Mouse (Mus musculus): ENCODE measurements around the gene Ror1. TPM values are rescaled to one million over a fixed set of nuclear protein-coding genes. Genes with fewer than 3 reads are reported as not detected.

Gene Ror1
- total RNA-seq, 2 experiments from 2014 or later = 5.3 to 5.8 TPM

DNA sequence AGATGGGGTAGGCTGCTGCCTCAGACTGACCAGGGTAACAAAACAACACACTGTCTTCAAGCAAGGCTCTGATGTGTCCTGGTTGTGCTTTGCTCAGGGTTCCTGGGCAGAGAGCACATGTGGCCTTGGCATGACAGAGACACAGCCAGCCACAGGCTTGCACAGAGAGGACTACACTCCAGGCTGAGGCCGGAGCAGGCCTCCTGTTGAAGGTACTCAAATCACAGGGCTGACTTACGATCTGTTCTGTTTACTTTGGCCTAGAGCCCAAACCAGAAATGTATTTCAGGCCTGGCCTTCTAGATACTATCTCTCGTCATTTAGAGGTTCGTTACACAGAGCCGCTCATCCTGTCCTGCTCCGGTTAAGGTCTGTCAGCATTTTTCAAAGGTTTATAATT lies 226.2 kb downstream of the Ror1 start:
- DNase-seq = no peak

DNA sequence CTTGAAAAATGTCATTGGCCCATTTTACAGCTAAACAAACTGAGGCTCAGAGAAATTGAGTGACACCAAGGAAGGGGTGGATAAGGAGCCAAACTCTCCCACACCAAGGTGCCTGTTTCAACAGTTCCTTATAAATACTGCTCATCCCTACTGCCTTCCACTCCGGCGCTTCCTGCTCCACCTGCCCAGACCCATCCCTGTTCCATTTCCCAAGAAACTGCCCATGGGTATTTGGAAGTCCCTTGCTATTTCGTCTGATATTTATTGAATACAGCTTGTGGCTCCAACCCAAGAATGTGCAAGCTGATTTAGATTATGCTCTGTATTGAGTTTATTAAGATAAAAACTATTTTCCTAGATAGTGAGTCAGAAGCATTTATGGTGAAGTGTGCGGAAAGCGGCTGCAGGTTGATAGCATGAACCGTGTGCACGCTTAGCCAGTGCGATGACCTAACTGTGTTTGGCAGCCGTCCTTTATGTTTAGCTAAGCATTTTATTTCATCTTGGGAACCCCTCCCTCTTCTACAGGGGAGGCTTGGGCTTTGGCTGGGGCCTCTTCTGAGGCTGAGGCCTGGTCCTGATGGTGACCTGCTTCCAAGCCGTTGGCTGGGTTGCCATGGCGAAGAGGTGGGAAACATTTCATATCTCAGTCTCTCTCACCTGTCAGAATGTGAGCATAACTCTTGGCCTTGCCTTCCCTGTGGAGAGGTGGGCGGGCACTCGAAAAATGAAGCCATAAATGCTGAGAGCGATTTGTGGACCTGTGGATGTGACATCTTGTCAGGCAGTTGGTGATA lies 229.3 kb downstream of the Ror1 start:
- no peak for DNase-seq

DNA sequence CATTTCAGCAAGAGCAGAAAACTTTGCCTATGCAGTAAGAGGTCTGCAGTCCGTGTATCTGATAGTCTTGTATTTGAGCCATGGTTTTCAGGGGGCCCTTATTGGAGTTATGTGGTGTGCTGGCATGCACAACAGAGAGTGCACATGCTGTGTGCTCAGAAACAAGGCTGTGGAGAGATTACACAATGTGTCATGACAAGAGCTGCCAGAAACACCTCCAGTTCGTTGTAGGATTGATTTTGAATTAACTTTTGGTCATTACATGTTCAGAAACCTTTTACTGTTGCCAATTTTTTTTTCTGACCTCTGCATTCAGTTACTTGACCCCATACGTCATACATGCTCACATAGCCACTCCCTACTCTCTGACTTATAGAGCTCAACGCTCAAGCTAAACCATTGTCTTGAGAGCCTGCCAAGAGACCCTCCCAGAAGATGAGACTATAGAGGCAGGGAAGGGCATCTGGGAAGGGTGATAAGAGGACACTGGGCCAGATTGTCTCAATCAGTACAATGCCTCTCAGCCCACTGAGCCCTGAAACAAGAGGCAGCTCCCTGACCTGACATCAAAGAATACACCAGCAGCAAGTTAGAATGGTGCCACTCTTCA lies 232.9 kb downstream of the Ror1 start:
- DNase-seq = no peak

DNA sequence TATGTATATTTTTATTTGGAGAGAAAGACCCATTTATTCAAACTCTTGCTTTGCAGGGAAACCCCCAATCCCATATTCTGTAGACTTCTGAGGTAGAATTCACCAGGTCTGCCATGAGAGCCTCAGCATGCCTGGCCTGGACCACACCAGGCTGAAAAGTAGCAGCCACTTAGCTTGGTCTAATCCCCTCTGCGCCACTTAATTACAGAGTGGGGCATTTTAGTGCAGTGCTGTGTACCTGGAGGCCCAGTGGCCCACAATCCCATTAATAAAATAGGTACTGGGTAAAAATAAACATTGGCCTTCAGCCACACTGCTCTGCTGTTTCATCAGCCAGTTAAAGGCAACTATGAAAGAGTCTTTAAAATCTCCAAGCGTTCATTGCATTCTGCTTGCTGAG lies 239.6 kb downstream of the Ror1 start:
- DNase-seq = no peak

DNA sequence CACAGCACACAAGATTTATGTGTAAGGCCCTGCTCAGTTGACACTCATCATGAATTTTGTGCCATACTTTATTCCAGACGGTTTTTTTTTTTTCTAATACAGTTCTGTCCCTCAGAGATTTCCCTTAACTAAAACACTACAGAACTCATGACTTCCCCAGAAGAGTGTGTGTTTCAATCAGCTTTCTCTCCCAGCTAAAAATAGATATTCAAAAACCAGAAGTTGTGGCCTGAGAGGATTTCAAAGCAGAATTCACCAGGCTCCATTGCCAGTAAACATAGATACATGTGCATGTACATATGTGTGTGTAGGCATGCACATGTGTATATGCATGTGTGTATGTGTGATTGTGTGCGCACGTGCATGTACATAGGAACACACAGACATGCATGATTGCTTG lies 252.2 kb downstream of the Ror1 start:
- DNase-seq = no peak

DNA sequence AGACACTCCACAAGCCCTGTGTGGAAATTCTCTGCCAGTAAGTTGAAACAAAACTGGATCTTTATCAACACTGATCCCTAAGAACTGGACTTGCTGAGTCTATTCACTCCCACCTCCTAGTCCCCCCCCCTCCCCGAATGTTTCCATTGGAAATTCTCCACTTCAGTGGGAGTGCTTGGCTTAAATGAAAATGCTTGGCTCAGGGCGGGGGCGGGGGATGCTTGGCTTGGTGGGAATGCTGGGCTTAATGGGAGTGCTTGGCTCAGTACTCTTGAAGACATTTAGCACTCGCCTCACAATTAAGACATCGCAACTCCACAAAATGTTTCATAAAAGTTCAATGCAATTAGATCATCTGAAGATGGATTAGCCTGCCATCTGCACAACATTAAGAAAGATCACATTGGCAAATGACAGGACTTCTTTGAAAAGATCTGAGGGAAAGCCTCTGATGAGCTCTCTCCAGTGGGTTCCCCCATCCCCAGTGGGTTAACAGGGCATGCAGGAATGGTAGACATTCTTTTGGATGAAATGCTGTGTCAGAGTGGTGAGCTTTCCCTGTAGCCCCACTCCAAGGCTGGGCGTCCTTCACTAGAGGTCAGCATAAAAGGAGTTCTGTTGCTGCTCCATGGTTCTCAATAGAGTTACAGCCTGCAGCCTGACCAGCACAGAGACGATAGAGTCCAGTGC lies 254.7 kb downstream of the Ror1 start:
- DNase-seq = no peak

DNA sequence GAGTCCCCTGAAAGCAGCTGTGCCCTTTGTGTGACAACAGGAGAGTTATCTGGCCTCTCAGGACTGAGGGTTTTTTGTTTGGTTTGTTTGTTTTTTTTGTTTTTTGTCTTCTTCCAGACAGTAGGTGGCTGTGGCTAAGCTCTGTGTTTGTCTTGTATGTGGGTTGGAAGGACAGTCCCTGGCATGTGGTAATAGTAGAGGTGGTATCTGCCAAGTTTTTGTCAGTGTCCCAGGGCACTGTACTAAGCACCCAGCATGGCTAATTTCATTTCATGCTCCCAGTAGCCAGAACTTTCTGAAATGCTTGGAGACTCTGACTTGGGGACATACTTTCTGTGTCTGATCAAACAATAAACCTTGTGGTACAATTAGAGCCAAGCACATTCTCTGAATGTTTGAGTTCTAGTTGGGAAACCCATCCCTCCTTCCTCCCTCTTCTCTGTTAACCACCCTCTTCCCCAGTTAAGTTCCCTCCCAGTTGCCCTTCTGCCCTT lies 256.3 kb downstream of the Ror1 start:
- DNase-seq = no peak

DNA sequence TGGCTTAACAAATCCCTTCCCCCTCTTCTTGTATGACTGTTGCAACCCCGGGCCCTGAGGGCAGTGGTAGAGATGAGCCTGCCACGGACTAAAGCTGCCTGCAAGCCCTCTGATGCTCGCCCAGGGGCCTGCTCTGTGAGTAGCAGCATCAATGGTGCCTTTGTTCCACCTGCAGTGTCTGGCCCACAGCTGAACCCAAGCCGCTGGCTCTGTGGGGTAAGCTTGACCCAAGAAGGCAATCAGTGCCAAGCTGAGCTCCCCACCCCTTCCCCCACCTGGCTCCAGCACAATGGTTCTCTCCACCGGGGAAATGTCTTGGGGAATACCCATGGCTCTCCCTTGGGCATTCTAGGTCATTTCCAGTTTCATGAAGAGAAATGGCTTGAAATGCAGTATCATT lies 260.0 kb downstream of the Ror1 start:
- no peak for DNase-seq

DNA sequence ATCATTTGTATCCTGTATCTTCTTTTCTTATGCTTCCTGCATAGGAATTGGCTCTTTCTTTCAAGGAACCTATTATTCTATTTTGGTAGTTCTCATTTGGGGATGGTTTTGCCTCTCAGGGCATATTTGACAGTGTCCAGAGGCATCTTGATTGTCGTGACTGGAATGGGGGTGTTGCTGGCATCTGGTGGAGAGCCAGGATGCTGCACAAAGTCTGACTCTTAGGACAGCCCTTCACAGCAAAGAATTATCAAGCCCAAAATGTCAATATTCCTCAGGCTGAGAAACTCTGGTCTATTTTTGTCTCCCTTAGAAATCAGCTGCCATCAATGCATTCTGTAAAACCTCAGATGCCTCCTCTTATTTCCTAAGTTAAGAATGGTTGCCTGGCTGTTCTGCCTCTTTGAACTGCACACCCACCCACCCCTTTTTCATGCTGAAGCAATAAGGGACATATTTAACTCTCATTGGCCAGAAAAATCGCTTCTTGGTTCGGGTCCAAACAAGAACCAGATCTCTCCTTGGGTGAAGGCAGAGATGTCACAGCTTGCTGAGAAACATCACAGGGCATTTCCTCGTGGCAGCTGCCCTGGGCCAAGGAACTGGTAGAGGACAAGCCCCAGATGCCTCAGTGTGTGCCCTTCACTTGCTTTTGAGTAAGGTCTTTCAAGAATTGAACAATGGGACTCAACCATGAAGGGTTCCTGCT lies 262.4 kb downstream of the Ror1 start:
- DNase-seq = no peak

DNA sequence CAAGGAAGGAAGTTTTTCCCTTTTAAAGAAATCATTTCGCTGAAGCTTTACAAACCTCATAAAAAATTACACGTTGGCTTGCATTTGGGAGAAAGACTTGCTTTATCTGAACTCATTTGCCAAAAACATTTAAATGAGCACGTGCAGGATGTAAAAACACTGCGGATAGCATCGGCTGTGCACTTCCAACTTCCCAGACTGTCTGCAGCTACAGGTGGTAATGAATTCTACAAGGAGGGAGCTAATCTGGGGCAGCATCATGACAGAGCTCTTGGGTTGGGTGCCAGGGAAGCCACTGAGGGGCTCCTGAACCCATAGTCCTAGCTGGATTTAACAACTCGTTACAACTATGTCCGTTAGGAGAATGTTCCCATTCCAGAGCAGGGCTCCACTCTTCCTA lies 268.1 kb downstream of the Ror1 start:
- DNase-seq = no peak

DNA sequence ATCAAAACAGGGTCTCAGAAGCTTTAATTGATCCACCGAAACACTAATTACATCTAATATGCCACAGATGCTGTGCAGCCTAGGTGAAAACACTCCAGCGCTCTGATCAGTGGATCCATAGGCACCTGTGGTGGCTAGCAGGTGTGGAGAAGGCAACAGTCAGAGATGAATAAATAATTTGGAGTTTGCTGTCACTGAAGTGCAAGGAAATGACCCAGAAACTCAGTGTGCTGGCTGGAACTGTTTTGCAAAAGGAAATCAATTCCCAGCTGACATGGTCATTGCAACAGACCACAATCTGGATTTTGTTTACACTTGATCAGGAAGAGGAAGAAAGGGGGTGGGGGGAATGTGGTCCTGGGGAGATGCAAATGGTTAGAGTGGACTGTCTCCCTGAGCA lies 273.1 kb downstream of the Ror1 start:
- DNase-seq = no peak

DNA sequence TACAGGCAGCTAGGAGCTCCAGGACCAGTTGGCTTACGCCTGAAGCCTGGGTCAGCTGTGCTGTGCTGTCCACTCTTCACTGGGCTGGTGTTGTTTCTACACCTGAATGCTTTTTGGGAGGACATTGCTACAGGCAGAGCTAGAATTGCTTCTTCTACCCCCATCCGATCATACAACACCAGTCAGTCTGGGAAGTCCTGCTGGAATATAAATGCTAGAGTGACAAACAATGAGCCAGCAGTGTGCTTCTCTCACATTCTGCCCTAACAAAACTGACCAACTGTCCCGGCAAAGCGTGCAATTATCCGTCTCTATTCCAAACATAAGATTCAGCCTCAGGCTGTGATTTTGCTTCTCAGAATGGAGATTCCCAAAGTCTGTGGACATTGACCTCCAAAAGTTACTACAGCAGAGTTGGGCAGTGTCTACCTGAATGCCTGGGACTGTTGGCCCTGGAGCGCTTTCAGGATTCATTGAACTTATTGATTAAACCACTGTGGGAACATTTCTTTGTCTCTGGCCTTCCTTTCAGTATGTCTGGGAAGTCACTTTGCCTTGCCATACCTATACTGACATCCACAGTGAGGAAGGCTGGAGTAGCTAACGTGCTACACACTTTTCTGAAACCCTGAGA lies 274.1 kb downstream of the Ror1 start:
- no peak for DNase-seq

DNA sequence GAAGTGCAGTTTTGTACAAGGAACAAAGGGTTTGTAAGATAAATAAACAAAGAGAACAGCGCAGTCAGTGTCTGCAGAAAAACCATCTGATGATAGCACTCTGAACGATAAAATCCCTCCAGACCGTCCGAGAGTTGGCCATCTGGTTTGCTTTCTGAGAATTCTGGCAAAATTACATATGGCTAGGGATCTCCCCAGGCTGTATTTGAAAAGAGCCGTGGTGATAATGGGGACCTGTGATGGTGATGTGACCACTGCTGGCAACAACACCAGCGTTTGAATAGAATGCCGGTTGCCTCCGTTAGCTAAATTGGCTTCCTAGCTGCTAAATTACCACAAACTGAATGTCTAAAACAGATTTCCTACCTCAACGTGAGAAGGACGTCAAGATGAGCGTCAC lies 277.2 kb downstream of the Ror1 start:
- no peak for DNase-seq

DNA sequence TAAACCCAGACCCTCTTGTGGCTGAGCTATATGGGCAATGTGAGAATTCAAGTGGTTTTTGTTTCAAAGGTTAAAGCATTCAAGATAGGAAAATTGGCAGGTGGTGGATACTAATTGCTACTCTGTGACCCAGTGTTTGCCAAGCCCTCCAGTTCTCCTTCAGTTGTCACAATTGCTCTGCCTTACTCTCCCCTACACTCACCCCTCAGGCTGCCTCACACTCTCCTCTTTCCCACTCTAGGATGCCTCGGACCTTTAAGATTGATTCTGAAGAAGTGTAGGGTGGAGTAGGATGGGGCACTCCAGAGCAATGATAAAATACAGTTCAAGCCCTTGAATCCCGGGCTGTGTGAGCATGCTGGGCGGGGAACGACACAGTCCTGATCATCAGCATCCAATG lies 278.2 kb downstream of the Ror1 start:
- no peak for DNase-seq

DNA sequence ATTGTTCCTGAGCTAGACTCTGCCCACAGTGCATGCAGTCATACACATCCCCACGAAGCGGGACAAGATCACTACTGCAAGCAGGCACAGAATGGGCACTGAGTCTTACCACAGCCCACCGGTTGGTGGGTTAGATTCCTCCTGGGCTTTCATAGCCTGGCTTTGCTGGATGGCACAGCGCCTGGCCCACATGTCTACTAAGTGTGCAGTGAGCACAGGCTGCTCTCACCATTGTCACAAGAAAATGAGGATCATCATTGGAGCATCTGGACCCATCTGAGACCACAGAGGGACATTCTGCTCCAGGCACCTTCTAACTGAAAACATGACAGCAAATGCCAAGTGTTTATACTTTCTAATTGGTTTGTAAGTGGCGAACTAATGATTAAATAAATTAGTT lies 279.7 kb downstream of the Ror1 start:
- no peak for DNase-seq

DNA sequence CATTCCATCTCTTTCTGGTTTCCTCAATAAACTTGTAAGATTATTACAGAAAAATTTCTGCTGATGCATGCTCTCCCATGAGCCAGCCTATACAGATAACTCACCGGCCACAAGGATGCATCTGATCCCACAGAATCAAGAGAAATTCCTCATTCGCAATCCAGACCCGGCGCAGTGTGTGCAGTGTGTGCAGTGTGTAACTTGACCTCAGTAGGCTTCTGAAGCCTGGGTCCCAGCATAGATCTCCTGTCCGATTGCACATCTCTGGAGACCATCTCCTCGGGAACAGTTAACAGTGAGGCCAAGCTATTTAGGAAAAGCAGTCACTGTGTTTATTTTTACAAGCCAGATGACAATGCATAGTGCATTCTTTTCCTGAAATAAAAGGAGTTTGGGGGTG lies 280.6 kb downstream of the Ror1 start:
- DNase-seq = no peak

DNA sequence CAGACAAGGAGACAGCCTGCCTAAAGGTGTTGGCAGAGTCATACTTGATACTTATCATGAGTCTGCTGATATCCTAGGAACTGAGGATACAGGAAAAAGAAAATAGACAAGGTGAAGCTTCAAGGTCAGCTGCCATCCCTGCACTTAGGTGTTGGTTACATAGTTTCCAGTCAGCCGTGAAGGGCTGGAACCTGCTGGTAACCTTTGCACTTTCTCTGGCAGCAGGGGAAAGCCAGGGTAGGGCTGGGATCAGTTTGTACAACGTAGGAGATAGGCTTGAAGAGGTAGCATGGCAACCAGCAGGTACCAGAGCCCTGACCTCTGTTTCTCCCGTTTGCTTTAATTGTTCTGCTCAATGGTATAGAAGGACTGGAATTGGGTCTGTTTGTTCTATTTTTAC lies 281.6 kb downstream of the Ror1 start:
- DNase-seq = no peak

DNA sequence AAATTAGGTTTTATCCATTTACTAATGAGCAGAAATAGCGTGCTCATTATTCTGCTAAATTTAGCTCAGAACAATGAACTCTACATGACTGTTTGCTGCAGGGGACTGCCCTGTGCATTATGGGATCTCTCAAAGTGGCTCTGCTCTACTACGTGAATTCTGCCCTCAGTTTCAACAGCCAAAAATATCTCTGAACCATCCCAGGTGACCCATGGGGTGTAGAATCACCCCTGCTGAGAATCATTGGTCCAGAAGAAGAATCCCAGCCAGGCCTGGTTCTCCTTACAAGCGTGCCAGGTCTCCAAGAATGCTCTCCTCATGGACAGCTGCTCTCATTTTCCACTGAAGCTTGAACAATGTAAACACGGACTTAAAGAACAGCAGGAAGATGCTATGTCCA lies 282.4 kb downstream of the Ror1 start:
- DNase-seq = no peak

DNA sequence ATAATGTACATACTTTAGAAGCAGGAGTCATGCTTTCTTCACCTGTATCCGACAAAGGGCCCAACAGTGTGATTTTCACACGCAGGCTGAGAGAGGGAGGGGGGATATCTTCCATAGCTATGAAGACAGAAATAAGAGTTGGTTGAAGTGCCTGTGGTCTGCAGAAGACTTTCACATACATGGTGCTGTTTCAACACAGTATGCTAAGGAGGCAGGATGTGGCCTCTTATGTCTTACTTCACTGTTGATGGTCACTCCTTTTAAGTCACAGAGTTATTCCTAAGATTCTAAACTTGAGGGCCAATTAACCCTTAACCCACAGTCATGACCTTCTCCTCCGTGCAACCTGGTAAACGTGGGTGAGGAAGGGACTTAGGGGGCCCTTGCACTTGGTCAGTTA lies 286.2 kb downstream of the Ror1 start:
- no peak for DNase-seq

DNA sequence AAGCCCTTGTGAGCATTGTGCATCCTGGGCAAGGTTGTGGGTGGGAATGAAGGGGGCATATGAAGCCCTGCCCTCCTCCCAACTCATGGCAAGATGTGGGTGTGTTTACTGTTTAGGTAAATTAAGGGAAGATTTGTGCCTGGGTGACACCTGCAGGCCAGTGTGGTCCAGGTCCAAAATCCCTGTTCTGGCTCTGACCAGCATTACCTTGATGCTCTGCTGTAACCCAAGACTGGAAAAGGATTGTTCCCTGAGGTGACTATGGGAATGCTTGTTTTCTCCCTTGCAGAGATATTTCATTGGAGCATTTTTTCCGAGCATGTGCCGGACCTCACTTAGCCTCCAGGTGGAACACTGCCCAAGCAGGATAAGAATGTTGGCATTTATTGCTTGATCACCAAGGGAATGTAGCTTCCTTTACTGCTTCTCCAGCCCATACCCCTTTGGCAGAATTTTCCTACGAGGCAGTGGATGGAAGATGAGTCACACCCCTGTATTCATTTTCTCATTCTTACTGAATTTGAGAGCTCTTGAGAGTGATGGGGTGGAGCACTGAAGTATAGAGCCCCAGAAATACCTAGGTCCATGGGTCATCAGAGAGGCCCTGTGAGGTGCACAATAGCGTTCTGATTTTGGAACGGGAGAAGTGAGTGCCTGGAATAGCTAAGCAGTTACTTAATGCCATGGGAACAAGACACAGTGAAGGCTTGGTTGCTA lies 290.8 kb downstream of the Ror1 start:
- no peak for DNase-seq

DNA sequence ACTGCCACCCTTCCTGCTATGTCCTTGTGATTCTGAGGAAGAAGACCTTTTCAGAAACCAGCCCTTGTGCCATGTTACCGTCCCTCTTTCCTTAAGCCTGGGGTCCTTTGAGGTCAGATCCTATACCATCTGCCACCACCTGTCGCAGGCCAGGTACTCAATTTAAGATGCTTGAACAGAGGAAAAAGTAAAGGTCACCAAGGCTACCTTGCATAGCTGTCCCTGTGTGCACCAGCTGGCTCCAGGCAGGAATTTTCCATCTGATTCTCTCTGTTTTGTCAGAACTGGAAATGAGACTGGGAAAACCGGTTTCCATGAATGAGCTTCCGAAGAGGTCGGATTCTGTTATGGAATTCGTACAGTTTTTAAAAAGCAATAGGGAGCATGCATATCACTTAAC lies 294.8 kb downstream of the Ror1 start:
- no peak for DNase-seq

DNA sequence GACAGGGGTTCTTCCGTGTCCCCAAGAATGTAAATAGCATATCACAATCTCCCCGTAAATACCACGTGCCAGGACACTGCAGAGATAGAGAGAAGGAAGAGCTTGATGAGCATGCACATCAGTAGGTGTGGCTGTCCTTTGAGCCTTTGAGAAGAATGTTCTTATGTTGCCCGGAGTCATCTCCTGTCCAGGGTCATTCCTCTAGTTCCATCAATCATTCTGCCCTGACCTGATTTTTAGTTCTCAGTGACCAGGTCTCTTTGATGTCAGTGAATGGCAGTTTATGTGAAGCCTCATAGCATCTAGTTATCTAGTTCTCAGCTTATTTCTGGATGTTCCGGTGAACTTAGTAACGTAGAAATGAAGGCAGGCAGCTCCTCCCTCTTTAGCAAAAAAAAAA lies 295.4 kb downstream of the Ror1 start:
- no peak for DNase-seq
